Mouse (Mus musculus): ENCODE results near the gene Abhd13. TPM values are rescaled to one million over a fixed set of nuclear protein-coding genes. Genes with fewer than 3 reads are reported as not detected.

The Abhd13 gene
- polyA plus RNA-seq, 1 experiment: not detected

DNA sequence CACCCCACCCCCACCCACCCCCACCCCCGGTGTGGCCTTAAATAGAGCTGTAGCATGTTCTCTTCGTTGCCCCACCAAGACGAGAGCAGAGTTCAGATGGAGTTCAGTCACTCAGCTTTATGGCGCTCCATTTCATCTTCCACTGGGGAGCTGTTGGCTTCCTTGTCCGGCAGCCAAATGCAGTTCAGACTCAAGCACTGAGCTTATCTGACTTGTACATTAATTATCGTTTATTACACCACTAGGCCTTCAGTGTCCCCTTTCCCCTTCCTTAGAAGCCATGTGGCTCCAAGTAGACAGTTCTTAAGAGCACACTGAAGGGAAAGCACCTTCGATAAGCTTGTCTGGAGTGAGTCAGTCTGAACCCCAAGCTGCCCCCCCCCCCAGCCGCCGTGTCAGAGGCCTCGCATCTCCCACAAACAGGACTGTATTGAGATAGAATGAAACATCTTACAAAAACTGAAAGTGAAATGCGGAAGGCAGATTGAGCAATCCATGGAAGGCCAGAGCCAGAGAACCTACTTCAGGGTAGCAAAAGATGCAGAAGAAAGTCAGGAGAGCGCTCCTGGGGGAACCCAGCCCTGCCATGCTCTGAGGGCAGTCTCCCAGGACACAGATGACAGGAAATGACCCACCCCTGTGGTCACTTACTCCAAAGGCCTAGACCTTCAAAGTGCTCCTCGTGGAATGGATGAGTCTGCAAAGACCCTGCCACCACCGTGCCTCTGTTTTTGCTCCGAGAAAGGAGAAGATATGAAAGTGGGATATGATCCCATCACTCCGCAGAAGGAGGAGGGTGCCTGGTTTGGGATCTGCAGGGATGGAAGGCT lies 28.9 kb downstream of the Abhd13 start, which contains the start of gene Tnfsf13b:
Gene Tnfsf13b, plus strand, starts transcription at position 312 of the 830 bp plus-strand sequence.
- TF ChIP-seq POLR2A (IDR thresholded peaks at IDR 0.05; ENCODE audit: insufficient read depth, low read depth, low read length) (no peak), CTCF (IDR thresholded peaks at IDR 0.05; ENCODE audit: insufficient read depth, low read depth, low read length) (no peak)
- WGBS: 79% methylated on average over 16 of the region's 16 CpGs
- Histone ChIP-seq H3K27ac (ENCODE audit: insufficient read depth, low read depth, low read length) (no peak within 1 kb of the TSS), H3K4me3 (ENCODE audit: insufficient read depth, low read depth, low read length) (peak within 1 kb of the TSS; percentile 46), H3K4me1 (ENCODE audit: control insufficient read depth, insufficient read depth, low read length) (peaks cover 8% of the 10 kb centered on the region)

DNA sequence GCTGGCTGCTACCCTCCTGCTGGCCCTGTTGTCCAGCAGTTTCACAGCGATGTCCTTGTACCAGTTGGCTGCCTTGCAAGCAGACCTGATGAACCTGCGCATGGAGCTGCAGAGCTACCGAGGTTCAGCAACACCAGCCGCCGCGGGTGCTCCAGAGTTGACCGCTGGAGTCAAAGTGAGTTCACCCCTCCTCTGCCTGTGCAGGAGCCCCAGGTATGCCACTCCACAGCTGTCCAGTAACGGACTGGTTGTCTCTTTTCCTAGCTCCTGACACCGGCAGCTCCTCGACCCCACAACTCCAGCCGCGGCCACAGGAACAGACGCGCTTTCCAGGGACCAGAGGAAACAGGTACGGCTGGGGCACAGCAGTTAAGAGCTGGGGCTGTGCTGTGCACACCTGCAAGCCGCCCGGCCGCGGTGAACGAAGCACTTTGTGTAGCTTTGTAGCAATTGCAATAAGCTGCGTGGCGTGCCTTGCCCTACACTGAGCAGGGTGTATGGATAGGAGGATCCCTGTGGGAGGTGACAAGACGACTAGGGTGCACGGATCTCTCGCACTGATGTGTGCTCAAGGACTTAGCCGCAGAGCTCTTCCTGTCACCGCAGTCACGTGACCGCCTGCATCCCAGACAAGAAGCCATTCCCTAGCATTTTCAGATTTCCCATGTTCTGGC lies 29.6 kb downstream of the Abhd13 start:
- Histone ChIP-seq H3K27ac (ENCODE audit: insufficient read depth, low read depth, low read length) (no peak overlapping the region), H3K4me3 (ENCODE audit: insufficient read depth, low read depth, low read length) (peak overlapping the region; percentile 46), H3K4me1 (ENCODE audit: control insufficient read depth, insufficient read depth, low read length) (peaks cover 8% of the 10 kb centered on the region)
- no peak for TF ChIP-seq CTCF (IDR thresholded peaks at IDR 0.05; ENCODE audit: insufficient read depth, low read depth, low read length)
- TF ChIP-seq POLR2A (IDR thresholded peaks at IDR 0.05; ENCODE audit: insufficient read depth, low read depth, low read length): no peak
- WGBS: 9% methylated on average over 29 of the region's 29 CpGs

DNA sequence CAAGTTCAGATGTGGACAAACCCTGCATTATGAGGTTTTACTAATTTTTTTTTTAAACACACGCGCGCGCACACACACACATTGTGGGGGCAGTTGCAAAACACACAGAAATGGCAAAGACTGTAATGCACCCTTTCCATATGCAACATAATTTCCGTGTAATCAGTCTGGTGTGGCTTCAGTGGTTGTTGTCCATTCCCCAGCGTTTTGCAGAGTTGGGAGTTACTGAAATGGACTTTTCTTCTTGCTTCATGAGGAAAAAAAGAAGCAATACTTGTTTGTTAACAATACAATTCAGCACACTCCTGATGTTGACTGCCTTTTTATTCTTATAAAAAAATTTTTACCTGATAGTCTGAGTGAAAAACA lies 30.1 kb downstream of the Abhd13 start:
- peaks cover 8% of the 10 kb centered on the region for H3K4me1 ChIP-seq (ENCODE audit: control insufficient read depth, insufficient read depth, low read length)
- 27% methylated on average over 6 of the region's 6 CpGs for WGBS
- TF ChIP-seq POLR2A (IDR thresholded peaks at IDR 0.05; ENCODE audit: insufficient read depth, low read depth, low read length) (no peak), CTCF (IDR thresholded peaks at IDR 0.05; ENCODE audit: insufficient read depth, low read depth, low read length) (no peak)

DNA sequence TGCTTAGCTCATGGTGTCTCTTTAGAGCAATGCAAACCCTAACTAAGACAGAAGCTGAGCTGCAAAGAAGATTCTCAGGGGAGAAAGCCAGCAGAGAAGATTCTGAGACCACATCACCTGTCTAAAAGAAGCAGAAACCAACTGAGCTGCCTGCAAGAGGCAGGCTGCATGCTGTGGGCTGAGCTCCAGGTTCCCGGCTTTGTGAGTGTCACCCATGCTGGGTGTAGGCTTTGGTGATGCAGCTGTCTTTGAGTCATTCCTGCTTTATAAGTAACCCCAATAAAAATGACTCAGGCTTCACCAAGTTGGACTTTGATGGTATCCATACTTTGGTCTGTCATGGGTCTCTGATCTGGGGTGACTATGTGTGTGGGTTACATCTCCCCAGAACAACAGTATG lies 38.7 kb downstream of the Abhd13 start:
- Histone ChIP-seq H3K4me3 (ENCODE audit: insufficient read depth, low read depth, low read length) (no peak overlapping the region), H3K27ac (ENCODE audit: insufficient read depth, low read depth, low read length) (no peak overlapping the region), H3K4me1 (ENCODE audit: control insufficient read depth, insufficient read depth, low read length) (0 out of 2 replicates have a peak, but pooled peaks cover 2% of the 10 kb centered on the region)
- 32% methylated on average over 1 of the region's 1 CpGs for WGBS
- no peak for TF ChIP-seq POLR2A (IDR thresholded peaks at IDR 0.05; ENCODE audit: insufficient read depth, low read depth, low read length)
- TF ChIP-seq CTCF (IDR thresholded peaks at IDR 0.05; ENCODE audit: insufficient read depth, low read depth, low read length): no peak

More for the DNA sequence above, 30.1 kb downstream of the Abhd13 start:
- Histone ChIP-seq H3K27ac (ENCODE audit: insufficient read depth, low read depth, low read length) (no peak overlapping the region), H3K4me3 (ENCODE audit: insufficient read depth, low read depth, low read length) (peak overlapping the region; percentile 46)

DNA sequence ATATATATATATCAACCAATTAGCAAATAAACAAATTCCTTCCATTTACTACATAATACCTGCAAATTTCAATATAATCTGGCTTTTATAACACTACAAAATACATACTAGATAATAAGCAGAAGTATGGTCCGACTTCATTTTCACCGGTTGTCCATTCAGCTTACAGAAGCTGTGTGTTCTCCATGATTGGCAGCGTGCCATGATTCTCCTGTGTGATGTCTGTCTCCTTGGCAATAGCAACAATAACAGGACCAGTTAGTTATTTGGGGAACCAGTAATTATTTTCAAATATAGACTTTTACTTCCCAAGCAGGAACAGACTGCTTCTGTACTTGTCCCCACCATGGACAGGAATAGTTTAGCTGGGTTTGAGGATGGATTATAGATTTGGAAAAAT lies 39.7 kb downstream of the Abhd13 start:
- H3K4me3 ChIP-seq (ENCODE audit: insufficient read depth, low read depth, low read length): no peak overlapping the region
- H3K27ac ChIP-seq (ENCODE audit: insufficient read depth, low read depth, low read length): no peak overlapping the region
- 27% methylated on average over 3 of the region's 3 CpGs for WGBS
- TF ChIP-seq CTCF (IDR thresholded peaks at IDR 0.05; ENCODE audit: insufficient read depth, low read depth, low read length): no peak
- TF ChIP-seq POLR2A (IDR thresholded peaks at IDR 0.05; ENCODE audit: insufficient read depth, low read depth, low read length): no peak
- H3K4me1 ChIP-seq (ENCODE audit: control insufficient read depth, insufficient read depth, low read length): 0 out of 2 replicates have a peak, but pooled peaks cover 2% of the 10 kb centered on the region

DNA sequence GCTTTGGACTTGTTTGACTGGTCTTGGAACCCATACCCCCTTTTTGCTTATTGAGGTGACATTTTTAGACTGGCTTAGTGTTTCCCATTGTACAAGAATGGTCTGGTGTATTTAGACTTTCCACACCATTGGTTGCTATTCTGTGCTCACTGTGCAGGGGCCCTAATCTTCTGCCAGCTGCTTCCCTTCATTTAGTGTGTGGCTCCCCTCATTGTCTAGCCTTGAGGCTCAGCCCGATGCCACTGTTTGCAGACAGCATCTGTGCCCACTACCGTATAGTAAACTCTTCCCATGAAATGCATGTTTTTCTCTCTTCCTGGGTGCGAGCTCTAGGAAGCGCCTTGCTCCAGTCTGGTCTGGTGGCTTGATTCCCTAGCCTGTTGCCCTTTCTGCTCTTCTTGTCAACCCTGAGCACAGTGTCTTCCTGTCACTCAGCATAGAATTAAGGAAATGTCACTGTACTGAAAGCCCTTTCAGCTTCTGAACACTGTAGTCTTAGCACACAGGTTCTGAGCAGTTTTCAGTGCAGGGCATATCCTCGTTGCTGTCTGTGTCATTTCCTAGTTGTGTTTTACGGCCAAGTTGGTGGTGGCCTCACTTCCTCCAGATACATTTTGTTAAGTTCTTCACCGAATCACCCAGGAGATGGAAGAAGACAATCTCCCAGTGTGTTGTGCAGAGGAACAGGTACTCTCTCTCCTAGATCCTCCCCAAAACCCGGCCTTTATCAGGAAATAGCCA lies 53.0 kb downstream of the Abhd13 start:
- 62% methylated on average over 8 of the region's 8 CpGs for WGBS
- no peak overlapping the region for H3K27ac ChIP-seq (ENCODE audit: insufficient read depth, low read depth, low read length)

GRCm38 (mm10) chr8:10031177-10031576 lies 53.7 kb downstream of the Abhd13 start:
- TF ChIP-seq POLR2A (IDR thresholded peaks at IDR 0.05; ENCODE audit: insufficient read depth, low read depth, low read length) (no peak), CTCF (IDR thresholded peaks at IDR 0.05; ENCODE audit: insufficient read depth, low read depth, low read length) (no peak)
- no peak overlapping the region for H3K4me3 ChIP-seq (ENCODE audit: insufficient read depth, low read depth, low read length)
- 76% methylated on average over 9 of the region's 9 CpGs for WGBS
- no peaks in the 10 kb centered on the region for H3K4me1 ChIP-seq (ENCODE audit: control insufficient read depth, insufficient read depth, low read length)
- H3K27ac ChIP-seq (ENCODE audit: insufficient read depth, low read depth, low read length): no peak overlapping the region

More for the DNA sequence above, 53.0 kb downstream of the Abhd13 start:
- Histone ChIP-seq H3K4me1 (ENCODE audit: control insufficient read depth, insufficient read depth, low read length) (no peaks in the 10 kb centered on the region), H3K4me3 (ENCODE audit: insufficient read depth, low read depth, low read length) (no peak overlapping the region)
- TF ChIP-seq POLR2A (IDR thresholded peaks at IDR 0.05; ENCODE audit: insufficient read depth, low read depth, low read length): no peak
- no peak for TF ChIP-seq CTCF (IDR thresholded peaks at IDR 0.05; ENCODE audit: insufficient read depth, low read depth, low read length)

DNA sequence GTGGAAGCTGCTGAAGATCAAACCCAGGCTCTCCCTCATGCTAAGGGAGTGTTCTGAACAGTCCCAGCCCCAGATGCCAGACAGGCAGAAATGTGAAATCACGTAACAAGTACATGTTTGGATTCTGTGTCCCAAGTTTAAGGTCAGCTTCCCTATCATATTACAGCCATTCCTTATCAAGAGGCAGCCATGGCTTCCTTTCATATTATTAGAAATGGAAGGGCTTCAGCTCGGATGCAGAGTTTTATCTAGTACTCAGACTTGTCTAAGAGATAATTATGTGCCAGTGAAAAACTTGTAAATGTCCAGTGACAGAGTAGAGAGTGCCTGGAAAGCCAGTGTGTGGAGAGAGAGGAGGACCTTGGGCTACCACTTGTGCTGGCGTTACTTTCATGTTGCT lies 63.4 kb downstream of the Abhd13 start:
- 80% methylated on average over 3 of the region's 3 CpGs for WGBS
- TF ChIP-seq CTCF (IDR thresholded peaks at IDR 0.05; ENCODE audit: insufficient read depth, low read depth, low read length) (no peak), POLR2A (IDR thresholded peaks at IDR 0.05; ENCODE audit: insufficient read depth, low read depth, low read length) (no peak)
- no peaks in the 10 kb centered on the region for H3K4me1 ChIP-seq (ENCODE audit: control insufficient read depth, insufficient read depth, low read length)
- no peak overlapping the region for H3K27ac ChIP-seq (ENCODE audit: insufficient read depth, low read depth, low read length)
- no peak overlapping the region for H3K4me3 ChIP-seq (ENCODE audit: insufficient read depth, low read depth, low read length)

Other genes with a start within 250 kb of the Abhd13 start
- not detected in 2 replicates for gene Fam155a, start 206.5 kb upstream of the Abhd13 start, polyA plus RNA-seq (2012; ENCODE audit: insufficient read depth, insufficient read length, low replicate concordance, missing spikeins)
- not detected in 2 replicates for gene Gm10217, start 113.5 kb upstream of the Abhd13 start, polyA plus RNA-seq (2012; ENCODE audit: insufficient read depth, insufficient read length, low replicate concordance, missing spikeins)
- not detected in 2 replicates for gene Lig4, start within 50 bp of the Abhd13 start, polyA plus RNA-seq (2012; ENCODE audit: insufficient read depth, insufficient read length, low replicate concordance, missing spikeins)
- not detected in 2 replicates for gene Tnfsf13b, start 28.8 kb downstream of the Abhd13 start, polyA plus RNA-seq (2012; ENCODE audit: insufficient read depth, insufficient read length, low replicate concordance, missing spikeins)
- 104 and 164 TPM in 2 replicates for gene Myo16, start 176.2 kb downstream of the Abhd13 start, polyA plus RNA-seq (2012; ENCODE audit: insufficient read depth, insufficient read length, low replicate concordance, missing spikeins)

Data from olfactory bulb, adult 2 months (tissue).